ENCODE assay signal across 15 mouse cellular contexts in the genomic region with DNA sequence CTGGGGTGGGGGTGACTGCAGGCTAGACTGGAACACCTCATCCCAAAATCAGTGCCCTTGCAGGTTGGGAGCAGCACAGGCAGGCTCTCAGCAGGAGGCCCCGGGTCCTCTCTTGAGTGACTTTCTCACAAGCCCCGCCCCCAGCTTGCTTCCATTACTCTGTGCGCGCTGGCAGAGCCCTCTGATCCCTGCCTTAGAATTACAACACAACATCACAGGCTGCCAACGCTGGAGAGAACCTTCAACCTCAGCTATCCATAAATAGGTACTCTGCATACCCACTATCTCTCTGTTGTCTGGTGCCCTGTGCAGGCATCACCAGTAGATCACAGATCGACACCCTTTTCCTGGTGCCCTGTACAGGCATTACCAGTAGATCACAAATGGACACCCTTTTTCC.
DNase-seq lines count a peak whose midpoint lies in the region; ATAC-seq and TF ChIP-seq lines count a peak whose summit lies in the region.
"Had no signal": no experiment of that assay in that cellular context is flagged by ENCODE, and none has a peak within 500 bp of the region (broad histone marks: within the 10 kb centered on the region; RNA-seq: fewer than 3 reads in every experiment).

No protein-coding gene starts in this region.

- no peaks in the 10 kb centered on the region for H3K27me3 ChIP-seq in midbrain, embryonic 16.5 days (ENCODE audit: control insufficient read depth, insufficient read depth, low read depth, low read length)
- H3K27me3 ChIP-seq: hindbrain, embryonic 15.5 days; liver, embryonic 12.5 days had no signal

- H3K36me3 ChIP-seq in ES-E14 (ENCODE audit: control insufficient read depth, insufficient read depth, low read length, poor library complexity, severe bottlenecking), result no peaks in the 10 kb centered on the region
- H3K36me3 ChIP-seq in midbrain, embryonic 16.5 days (ENCODE audit: control insufficient read depth, insufficient read depth, low read length), result no peaks in the 10 kb centered on the region
- H3K36me3 ChIP-seq: forebrain, embryonic 15.5 days; heart, embryonic 10.5 days; hindbrain, embryonic 15.5 days; limb, embryonic 12.5 days; liver, embryonic 12.5 days; midbrain, embryonic 12.5 days had no signal

- no peak overlapping the region for H3K9ac ChIP-seq in ES-E14 (ENCODE audit: insufficient read depth, low read depth, low read length, poor library complexity, severe bottlenecking)
- no peak overlapping the region for H3K9ac ChIP-seq in midbrain, embryonic 16.5 days (ENCODE audit: low read depth, low read length)
- H3K9ac ChIP-seq: forebrain, embryonic 15.5 days; hindbrain, embryonic 15.5 days; limb, embryonic 12.5 days; liver, embryonic 12.5 days; midbrain, embryonic 12.5 days had no signal

- in situ Hi-C loops in ES-E14 (cut with MboI; ENCODE audit: low sequenced_read_pairs in 2 of 2, unreplicated experiment in 2 of 2), result no loop called here

- peaks cover 1 to 8% of the 10 kb centered on the region in 2 experiments; a peak in 2 of 4 replicates for H3K4me1 ChIP-seq in ES-E14 (ENCODE audit: control insufficient read depth in 2 of 2, insufficient read depth in 2 of 2, low read length in 2 of 2, poor library complexity in 1 of 2)
- peaks cover 15% of the 10 kb centered on the region for H3K4me1 ChIP-seq in midbrain, embryonic 16.5 days (ENCODE audit: control insufficient read depth, insufficient read depth, low read length)
- H3K4me1 ChIP-seq: liver, embryonic 12.5 days had no signal

- H3K4me3 ChIP-seq in ES-E14 (ENCODE audit: insufficient read depth in 1 of 2, low read depth in 1 of 2, low read length in 2 of 2, poor library complexity in 1 of 2, severe bottlenecking in 1 of 2), result no peak overlapping the region
- no peak overlapping the region for H3K4me3 ChIP-seq in midbrain, embryonic 16.5 days (ENCODE audit: low read depth, low read length)
- H3K4me3 ChIP-seq: forebrain, embryonic 15.5 days; heart, embryonic 10.5 days; hindbrain, embryonic 15.5 days; limb, embryonic 12.5 days; liver, embryonic 12.5 days; midbrain, embryonic 12.5 days had no signal

- no peak overlapping the region for H3K4me2 ChIP-seq in midbrain, embryonic 16.5 days (ENCODE audit: low read length)
- H3K4me2 ChIP-seq: forebrain, embryonic 15.5 days; hindbrain, embryonic 15.5 days; limb, embryonic 12.5 days; liver, embryonic 12.5 days; midbrain, embryonic 12.5 days had no signal

- DNase-seq in cerebellum, postnatal 10 days, result peak; percentile 57 to 61
- no peak for DNase-seq in cerebellum, adult 11 months
- DNase-seq in kidney, postnatal 25 days, result peak; percentile 28 to 69
- DNase-seq in kidney, postnatal 14 days, result no peak
- peak; percentile 24 for DNase-seq in ES-E14 (ENCODE audit: low read depth, low spot score)
- DNase-seq in kidney, postnatal 36 days, result peak; percentile 41 to 71
- DNase-seq: gastrocnemius, postnatal 10 days; lung, adult 2 months had no signal

- WGBS in midbrain, embryonic 16.5 days, result 56% methylated on average over 6 of the region's 6 CpGs

- H3K9me3 ChIP-seq in ES-E14 (ENCODE audit: control insufficient read depth, insufficient read depth, low read depth, low read length), result no peaks in the 10 kb centered on the region
- no peaks in the 10 kb centered on the region for H3K9me3 ChIP-seq in midbrain, embryonic 16.5 days (replicated peaks; ENCODE audit: control insufficient read depth, low read length, poor library complexity, severe bottlenecking)
- H3K9me3 ChIP-seq: forebrain, embryonic 15.5 days; heart, embryonic 10.5 days; hindbrain, embryonic 15.5 days; limb, embryonic 12.5 days; midbrain, embryonic 12.5 days had no signal

- H3K27ac ChIP-seq in ES-E14 (ENCODE audit: insufficient read depth, low read depth, low read length, poor library complexity, severe bottlenecking), result no peak overlapping the region
- H3K27ac ChIP-seq in midbrain, embryonic 16.5 days (ENCODE audit: low read length), result no peak overlapping the region
- H3K27ac ChIP-seq: forebrain, embryonic 15.5 days; heart, embryonic 10.5 days; hindbrain, embryonic 15.5 days; limb, embryonic 12.5 days; liver, embryonic 12.5 days; midbrain, embryonic 12.5 days had no signal

- ATAC-seq in midbrain, embryonic 16.5 days, result no peak
- ATAC-seq: forebrain, embryonic 15.5 days; liver, embryonic 12.5 days had no signal

TF ChIP-seq in ES-E14, 5 proteins besides CTCF, POLR2A, EP300 and RAD21:
- no peak for TF ChIP-seq MAFK (IDR thresholded peaks at IDR 0.05; ENCODE audit: insufficient read depth, low read depth, low read length)
- TF ChIP-seq HCFC1 (IDR thresholded peaks at IDR 0.05; ENCODE audit: borderline replicate concordance, insufficient read depth, low read length), result no peak
- no peak for TF ChIP-seq CHD2 (IDR thresholded peaks at IDR 0.05; ENCODE audit: low read depth, low read length)
- no peak for TF ChIP-seq ZC3H11A (IDR thresholded peaks at IDR 0.05; ENCODE audit: borderline replicate concordance, low read depth, low read length)

Comparison
In these comparisons a context has a peak if more than half of its experiments do, and no peak if none do; other contexts are left out.
1. DNase-seq: peak in cerebellum, postnatal 10 days (2 of 2), kidney, postnatal 25 days (2 of 2), ES-E14 (single experiment) and kidney, postnatal 36 days (2 of 2); none in cerebellum, adult 11 months (single experiment) and kidney, postnatal 14 days (single experiment).